Mouse (Mus musculus): ENCODE results near the gene Pde4d. TPM values are rescaled to one million over a fixed set of nuclear protein-coding genes. Genes with fewer than 3 reads are reported as not detected.

Gene Pde4d
- polyA plus RNA-seq, 1 experiment from 2014 or later = 32.1 TPM

DNA sequence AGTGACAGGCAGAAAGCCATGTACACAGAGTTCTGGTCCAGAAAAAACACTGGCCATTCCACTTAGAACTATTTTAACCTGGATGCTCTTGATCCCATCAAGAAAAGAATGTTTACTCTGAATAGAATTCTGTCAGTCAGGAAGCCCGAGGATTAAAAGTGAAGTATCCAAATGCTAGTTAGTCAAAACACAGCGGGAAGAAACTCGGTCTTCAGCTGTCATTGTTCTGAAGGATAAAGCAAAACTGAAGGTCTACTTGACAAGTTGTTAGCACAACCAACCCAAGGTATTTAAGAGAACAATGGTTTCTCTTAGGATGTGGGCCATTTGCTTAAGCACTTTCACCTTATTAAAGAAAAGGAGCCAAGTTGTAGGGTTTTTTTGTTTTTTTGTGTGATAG lies 1327.2 kb downstream of the Pde4d start:
- Histone ChIP-seq H3K36me3 (ENCODE audit: control insufficient read depth, insufficient read depth, low read length) (no peaks in the 10 kb centered on the region), H3K27ac (ENCODE audit: low read depth, low read length) (no peak overlapping the region), H3K4me1 (ENCODE audit: control insufficient read depth, insufficient read depth, low read length) (0 out of 2 replicates have a peak, but pooled peaks cover 3% of the 10 kb centered on the region), H3K4me2 (ENCODE audit: low read depth, low read length) (no peak overlapping the region), H3K9me3 (ENCODE audit: control insufficient read depth, low read length) (no peaks in the 10 kb centered on the region), H3K27me3 (ENCODE audit: control insufficient read depth, insufficient read depth, low read length) (no peaks in the 10 kb centered on the region), H3K9ac (replicated peaks; ENCODE audit: low read depth, low read length) (no peak overlapping the region), H3K4me3 (ENCODE audit: low read depth, low read length) (no peak overlapping the region)
- 29% methylated on average over 3 of the region's 3 CpGs for WGBS
- no peak for ATAC-seq (ENCODE audit: low read depth)

DNA sequence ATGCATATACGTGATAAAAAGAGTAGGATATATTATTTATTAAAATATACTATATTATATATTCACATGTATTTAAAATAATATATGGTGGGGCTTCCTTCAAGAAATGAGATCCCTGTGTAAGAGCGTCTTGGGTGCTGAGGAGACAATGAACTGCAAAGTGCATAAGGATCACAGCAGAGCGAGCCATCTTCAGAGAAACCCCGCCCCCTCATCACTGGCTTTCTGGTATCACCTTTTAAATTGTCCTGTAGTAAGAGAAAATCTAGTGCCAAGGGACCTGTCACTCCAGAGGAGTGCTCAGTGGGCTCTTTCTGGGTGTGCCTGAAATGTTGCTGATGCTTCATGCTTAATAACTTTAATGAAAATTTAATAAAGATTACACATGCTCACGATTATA lies 1327.7 kb downstream of the Pde4d start:
- 0 out of 2 replicates have a peak, but pooled peaks cover 3% of the 10 kb centered on the region for H3K4me1 ChIP-seq (ENCODE audit: control insufficient read depth, insufficient read depth, low read length)
- H3K4me2 ChIP-seq (ENCODE audit: low read depth, low read length) = no peak overlapping the region
- no peak overlapping the region for H3K9ac ChIP-seq (replicated peaks; ENCODE audit: low read depth, low read length)
- no peaks in the 10 kb centered on the region for H3K36me3 ChIP-seq (ENCODE audit: control insufficient read depth, insufficient read depth, low read length)
- no peak overlapping the region for H3K4me3 ChIP-seq (ENCODE audit: low read depth, low read length)
- H3K27me3 ChIP-seq (ENCODE audit: control insufficient read depth, insufficient read depth, low read length) = no peaks in the 10 kb centered on the region
- no peaks in the 10 kb centered on the region for H3K9me3 ChIP-seq (ENCODE audit: control insufficient read depth, low read length)
- ATAC-seq (ENCODE audit: low read depth) = no peak
- WGBS = 74% methylated on average over 5 of the region's 5 CpGs
- H3K27ac ChIP-seq (ENCODE audit: low read depth, low read length) = no peak overlapping the region

GRCm38 (mm10) chr13:109778297-109778835 lies 1328.6 kb downstream of the Pde4d start:
- 18% methylated on average over 9 of the region's 9 CpGs for WGBS
- Histone ChIP-seq H3K9me3 (ENCODE audit: control insufficient read depth, low read length) (no peaks in the 10 kb centered on the region), H3K27ac (ENCODE audit: low read depth, low read length) (no peak overlapping the region), H3K9ac (replicated peaks; ENCODE audit: low read depth, low read length) (no peak overlapping the region), H3K36me3 (ENCODE audit: control insufficient read depth, insufficient read depth, low read length) (no peaks in the 10 kb centered on the region), H3K4me3 (ENCODE audit: low read depth, low read length) (no peak overlapping the region), H3K27me3 (ENCODE audit: control insufficient read depth, insufficient read depth, low read length) (no peaks in the 10 kb centered on the region), H3K4me1 (ENCODE audit: control insufficient read depth, insufficient read depth, low read length) (0 out of 2 replicates have a peak, but pooled peaks cover 3% of the 10 kb centered on the region), H3K4me2 (ENCODE audit: low read depth, low read length) (no peak overlapping the region)
- ATAC-seq (ENCODE audit: low read depth) = no peak

DNA sequence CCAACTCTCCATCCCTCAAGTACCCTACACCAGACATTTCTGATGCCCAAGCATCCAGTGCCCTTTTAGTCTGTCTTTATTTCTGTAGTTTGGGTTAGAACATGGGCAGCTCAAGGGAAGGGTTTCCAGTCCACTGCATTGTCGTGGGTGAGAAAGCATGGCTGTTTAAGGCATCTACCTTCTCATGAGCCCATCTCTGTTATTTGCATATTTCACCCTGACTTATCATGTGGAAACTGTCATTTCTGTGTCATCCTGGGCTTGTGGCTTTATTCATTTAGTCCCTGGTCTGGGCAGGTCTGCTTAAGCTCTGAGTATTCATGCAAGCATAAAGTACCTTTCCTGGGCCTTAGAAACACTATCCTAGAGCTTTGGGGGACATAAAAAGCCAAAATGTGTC lies 1331.7 kb downstream of the Pde4d start:
- H3K27me3 ChIP-seq (ENCODE audit: control insufficient read depth, insufficient read depth, low read length) = no peaks in the 10 kb centered on the region
- WGBS = 97% methylated on average over 1 of the region's 1 CpGs
- H3K4me2 ChIP-seq (ENCODE audit: low read depth, low read length) = no peak overlapping the region
- 0 out of 2 replicates have a peak, but pooled peaks cover 3% of the 10 kb centered on the region for H3K4me1 ChIP-seq (ENCODE audit: control insufficient read depth, insufficient read depth, low read length)
- ATAC-seq (ENCODE audit: low read depth) = no peak
- H3K4me3 ChIP-seq (ENCODE audit: low read depth, low read length) = no peak overlapping the region
- H3K27ac ChIP-seq (ENCODE audit: low read depth, low read length) = no peak overlapping the region
- no peak overlapping the region for H3K9ac ChIP-seq (replicated peaks; ENCODE audit: low read depth, low read length)
- H3K36me3 ChIP-seq (ENCODE audit: control insufficient read depth, insufficient read depth, low read length) = no peaks in the 10 kb centered on the region
- no peaks in the 10 kb centered on the region for H3K9me3 ChIP-seq (ENCODE audit: control insufficient read depth, low read length)

GRCm38 (mm10) chr13:109788604-109789003 lies 1338.9 kb downstream of the Pde4d start:
- no peaks in the 10 kb centered on the region for H3K27me3 ChIP-seq (ENCODE audit: control insufficient read depth, insufficient read depth, low read length)
- H3K4me1 ChIP-seq (ENCODE audit: control insufficient read depth, insufficient read depth, low read length) = no peaks in the 10 kb centered on the region
- no peaks in the 10 kb centered on the region for H3K36me3 ChIP-seq (ENCODE audit: control insufficient read depth, insufficient read depth, low read length)
- H3K9ac ChIP-seq (replicated peaks; ENCODE audit: low read depth, low read length) = no peak overlapping the region
- no peak overlapping the region for H3K4me2 ChIP-seq (ENCODE audit: low read depth, low read length)
- H3K4me3 ChIP-seq (ENCODE audit: low read depth, low read length) = no peak overlapping the region
- no peak for ATAC-seq (ENCODE audit: low read depth)
- 84% methylated on average over 4 of the region's 4 CpGs for WGBS
- H3K9me3 ChIP-seq (ENCODE audit: control insufficient read depth, low read length) = no peaks in the 10 kb centered on the region
- H3K27ac ChIP-seq (ENCODE audit: low read depth, low read length) = no peak overlapping the region

GRCm38 (mm10) chr13:109789151-109789550 lies 1339.4 kb downstream of the Pde4d start:
- Histone ChIP-seq H3K36me3 (ENCODE audit: control insufficient read depth, insufficient read depth, low read length) (no peaks in the 10 kb centered on the region), H3K4me3 (ENCODE audit: low read depth, low read length) (no peak overlapping the region), H3K4me1 (ENCODE audit: control insufficient read depth, insufficient read depth, low read length) (no peaks in the 10 kb centered on the region), H3K4me2 (ENCODE audit: low read depth, low read length) (no peak overlapping the region), H3K9ac (replicated peaks; ENCODE audit: low read depth, low read length) (no peak overlapping the region), H3K9me3 (ENCODE audit: control insufficient read depth, low read length) (no peaks in the 10 kb centered on the region), H3K27me3 (ENCODE audit: control insufficient read depth, insufficient read depth, low read length) (no peaks in the 10 kb centered on the region), H3K27ac (ENCODE audit: low read depth, low read length) (no peak overlapping the region)
- ATAC-seq (ENCODE audit: low read depth) = no peak
- 60% methylated on average over 4 of the region's 4 CpGs for WGBS

DNA sequence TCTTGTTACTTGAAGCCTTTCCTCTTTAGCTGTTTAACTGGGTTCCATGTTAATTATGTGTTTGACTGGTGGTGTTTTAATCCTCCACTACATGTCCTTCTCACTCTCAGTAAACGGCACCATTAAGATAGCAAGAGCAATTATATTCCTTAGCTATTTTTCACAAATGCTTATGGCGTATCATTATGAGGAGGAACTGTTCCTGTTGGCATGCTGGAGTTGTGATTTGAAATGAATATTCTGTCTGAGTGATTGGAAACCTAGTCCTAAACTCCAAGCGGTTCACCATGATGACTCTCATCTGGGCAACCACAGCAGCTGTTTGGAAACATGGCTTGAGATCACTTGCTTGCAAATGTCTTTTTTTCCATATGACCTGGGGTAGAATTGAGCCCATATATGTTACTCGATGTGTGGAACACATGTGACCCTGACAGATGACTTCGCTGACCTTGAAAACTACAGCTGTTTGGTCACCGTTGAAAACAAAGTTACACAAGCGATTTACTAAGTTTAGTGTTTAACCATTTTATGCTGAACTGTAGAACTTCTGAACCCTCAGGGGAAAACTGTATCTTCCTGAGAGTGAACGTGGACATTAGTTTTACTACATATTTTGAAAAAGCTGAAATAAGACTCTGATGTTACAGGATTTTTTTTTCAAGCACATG lies 1340.4 kb downstream of the Pde4d start:
- 89% methylated on average over 8 of the region's 8 CpGs for WGBS
- Histone ChIP-seq H3K27ac (ENCODE audit: low read depth, low read length) (no peak overlapping the region), H3K36me3 (ENCODE audit: control insufficient read depth, insufficient read depth, low read length) (no peaks in the 10 kb centered on the region), H3K4me2 (ENCODE audit: low read depth, low read length) (no peak overlapping the region), H3K4me1 (ENCODE audit: control insufficient read depth, insufficient read depth, low read length) (no peaks in the 10 kb centered on the region), H3K27me3 (ENCODE audit: control insufficient read depth, insufficient read depth, low read length) (no peaks in the 10 kb centered on the region), H3K9ac (replicated peaks; ENCODE audit: low read depth, low read length) (no peak overlapping the region), H3K9me3 (ENCODE audit: control insufficient read depth, low read length) (no peaks in the 10 kb centered on the region), H3K4me3 (ENCODE audit: low read depth, low read length) (no peak overlapping the region)
- no peak for ATAC-seq (ENCODE audit: low read depth)

DNA sequence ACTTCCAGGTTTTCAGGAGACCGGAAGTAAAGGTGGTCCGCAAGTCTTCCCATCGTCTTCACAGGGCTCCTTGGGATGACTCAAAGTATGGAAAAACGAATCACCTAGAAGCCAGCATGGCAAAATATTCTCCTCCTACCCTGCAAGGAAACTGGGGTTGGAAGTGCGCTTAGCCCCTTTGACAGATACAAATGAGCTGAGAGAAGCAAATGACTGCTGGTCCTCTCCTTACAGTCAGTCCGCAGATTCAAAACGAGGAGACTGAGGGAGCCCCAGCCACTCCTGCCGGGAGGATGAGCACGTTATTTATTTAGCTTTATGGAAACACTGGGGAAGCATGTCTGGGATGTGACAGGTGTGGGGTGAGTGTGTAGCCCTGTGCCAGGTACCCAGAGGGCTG lies 1344.2 kb downstream of the Pde4d start:
- no peak for ATAC-seq (ENCODE audit: low read depth)
- no peaks in the 10 kb centered on the region for H3K4me1 ChIP-seq (ENCODE audit: control insufficient read depth, insufficient read depth, low read length)
- H3K9ac ChIP-seq (replicated peaks; ENCODE audit: low read depth, low read length) = no peak overlapping the region
- WGBS = 78% methylated on average over 9 of the region's 9 CpGs
- H3K36me3 ChIP-seq (ENCODE audit: control insufficient read depth, insufficient read depth, low read length) = no peaks in the 10 kb centered on the region
- no peaks in the 10 kb centered on the region for H3K9me3 ChIP-seq (ENCODE audit: control insufficient read depth, low read length)
- H3K4me3 ChIP-seq (ENCODE audit: low read depth, low read length) = no peak overlapping the region
- H3K27ac ChIP-seq (ENCODE audit: low read depth, low read length) = no peak overlapping the region
- H3K4me2 ChIP-seq (ENCODE audit: low read depth, low read length) = no peak overlapping the region
- H3K27me3 ChIP-seq (ENCODE audit: control insufficient read depth, insufficient read depth, low read length) = no peaks in the 10 kb centered on the region

GRCm38 (mm10) chr13:109798651-109799050 lies 1348.9 kb downstream of the Pde4d start:
- Histone ChIP-seq H3K9me3 (ENCODE audit: control insufficient read depth, low read length) (no peaks in the 10 kb centered on the region), H3K4me3 (ENCODE audit: low read depth, low read length) (no peak overlapping the region), H3K4me2 (ENCODE audit: low read depth, low read length) (no peak overlapping the region), H3K36me3 (ENCODE audit: control insufficient read depth, insufficient read depth, low read length) (no peaks in the 10 kb centered on the region), H3K4me1 (ENCODE audit: control insufficient read depth, insufficient read depth, low read length) (no peaks in the 10 kb centered on the region), H3K9ac (replicated peaks; ENCODE audit: low read depth, low read length) (no peak overlapping the region), H3K27me3 (ENCODE audit: control insufficient read depth, insufficient read depth, low read length) (no peaks in the 10 kb centered on the region), H3K27ac (ENCODE audit: low read depth, low read length) (no peak overlapping the region)
- ATAC-seq (ENCODE audit: low read depth) = no peak
- 63% methylated on average over 4 of the region's 4 CpGs for WGBS

Data from neural tube, embryonic 14.5 days (tissue).